Mouse (Mus musculus) stomach, postnatal 0 days (tissue): Measurements from ENCODE around the gene Ptprn2.

Source experiments
- CTCF ChIP-seq: IDR thresholded peaks from 2 replicates; pipeline ENCODE4 v1.5.1; 2016; ENCODE audit warnings: antibody characterized with exemption, low read depth, mild to moderate bottlenecking, moderate library complexity
- EP300 ChIP-seq: optimal IDR thresholded peaks from 2 replicates; pipeline ENCODE3; 2016; ENCODE audit warnings: antibody characterized with exemption

GRCm38 (mm10) chr12:117092345-117093107 lies 607.0 kb downstream of the Ptprn2 start:
- TF ChIP-seq CTCF, result no peak
- TF ChIP-seq EP300, result no peak
